Mouse (Mus musculus) CD8-positive naive resting alpha-beta T cell, adult 2 months (primary cell): ENCODE data around the gene Trim33.

Source experiments
- DNase-seq, 2 experiments: peaks; one replicate each; pipeline ENCODE4 v3.0.0; 2022; ENCODE audit warnings: low read depth in 2 of 2, low spot score in 2 of 2

Gene Trim33

GRCm38 (mm10) chr3:103279182-103280149, at the start of gene Trim33:
TSS of gene Trim33 (plus strand) at chr3:103279293.
- peak; percentile 79 to 88 for DNase-seq

- no peak for DNase-seq
Measured at GRCm38 (mm10) chr3:103232398-103232797, 46.7 kb upstream of the Trim33 start.

GRCm38 (mm10) chr3:103241524-103241923, 37.6 kb upstream of the Trim33 start:
- DNase-seq: no peak

- no peak for DNase-seq
Measured at GRCm38 (mm10) chr3:103242156-103242555, 36.9 kb upstream of the Trim33 start.

GRCm38 (mm10) chr3:103243491-103243890, 35.6 kb upstream of the Trim33 start:
- no peak for DNase-seq

GRCm38 (mm10) chr3:103246627-103247260, 32.3 kb upstream of the Trim33 start:
- no peak for DNase-seq

- no peak for DNase-seq
Measured at GRCm38 (mm10) chr3:103256089-103256819, 22.8 kb upstream of the Trim33 start.

- no peak for DNase-seq
Measured at GRCm38 (mm10) chr3:103262802-103263417, 16.2 kb upstream of the Trim33 start.

GRCm38 (mm10) chr3:103278561-103279181, 422 bp upstream of the Trim33 start:
- no peak for DNase-seq

GRCm38 (mm10) chr3:103280241-103280761, 1.2 kb downstream of the Trim33 start:
- DNase-seq: peak; percentile 33 to 49

- DNase-seq: no peak
Measured at GRCm38 (mm10) chr3:103280875-103281274, 1.8 kb downstream of the Trim33 start.

- no peak for DNase-seq
Measured at GRCm38 (mm10) chr3:103288761-103289160, 9.7 kb downstream of the Trim33 start.

- DNase-seq: no peak
Measured at GRCm38 (mm10) chr3:103291087-103291486, 12.0 kb downstream of the Trim33 start.

GRCm38 (mm10) chr3:103305411-103305982, 26.4 kb downstream of the Trim33 start:
- no peak for DNase-seq

GRCm38 (mm10) chr3:103309252-103309651, 30.2 kb downstream of the Trim33 start:
- DNase-seq: no peak

GRCm38 (mm10) chr3:103309750-103310149, 30.7 kb downstream of the Trim33 start:
- no peak for DNase-seq

GRCm38 (mm10) chr3:103314291-103314690, 35.2 kb downstream of the Trim33 start:
- DNase-seq: no peak

GRCm38 (mm10) chr3:103335371-103335770, 56.3 kb downstream of the Trim33 start:
- no peak for DNase-seq

GRCm38 (mm10) chr3:103346658-103347057, 67.6 kb downstream of the Trim33 start:
- no peak for DNase-seq

- DNase-seq: no peak
Measured at GRCm38 (mm10) chr3:103353518-103353917, 74.4 kb downstream of the Trim33 start.
